Mouse (Mus musculus) left cerebral cortex, postnatal 10 days (tissue): ENCODE results near the gene Pnma5. TPM values are rescaled to one million over a fixed set of nuclear protein-coding genes. Genes with fewer than 3 reads are reported as not detected.
"Not testable (repeated sequence)": the region's sequence is repeated elsewhere in the genome, so short reads cannot be mapped to it uniquely, and the experiment has no call there.

Experiments used
- DNase-seq, 2 experiments: peaks; one replicate each; pipeline ENCODE4 v3.0.0; 2021 to 2022; ENCODE audit warnings: low spot score in 2 of 2, mixed read lengths in 1 of 2; ENCODE audit errors: extremely low spot score in 1 of 2
- intact Hi-C: fragments of 180-260 bp; cut with DNase I; formaldehyde crosslinking; loops from one replicate; pipeline ENCODE4 v1.15.1; 2025
- total RNA-seq, 2 experiments: library from RNA; stranded (reverse); gene quantifications; 2 replicates each; pipeline ENCODE4 v1.2.3; 2021

The Pnma5 gene
- under 1 TPM; 0.41 to 0.59 TPM for total RNA-seq

DNA sequence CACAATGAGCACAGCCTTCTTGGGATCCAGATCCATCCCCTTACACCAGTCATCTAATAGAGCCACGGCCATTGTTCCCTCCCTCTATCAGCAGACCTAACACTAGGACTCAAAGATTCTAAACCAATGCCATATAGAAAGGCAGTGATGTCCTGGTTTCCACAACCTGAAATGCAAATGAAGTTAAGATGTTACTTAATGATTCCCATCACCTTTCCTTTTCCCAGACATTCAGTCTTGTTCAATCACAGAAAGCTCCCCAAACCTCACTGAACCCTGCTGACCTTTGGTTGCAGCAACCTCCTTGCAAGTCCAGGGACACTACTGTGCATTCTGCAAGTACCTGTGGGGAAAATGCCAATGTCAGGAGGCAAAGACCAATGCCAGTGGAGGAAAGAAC is at the start of gene Pnma5:
Gene Pnma5 (minus strand): TSS at position 101 of the 400 bp plus-strand sequence.
- intact Hi-C loops: no loop called here
- no peak for DNase-seq

DNA sequence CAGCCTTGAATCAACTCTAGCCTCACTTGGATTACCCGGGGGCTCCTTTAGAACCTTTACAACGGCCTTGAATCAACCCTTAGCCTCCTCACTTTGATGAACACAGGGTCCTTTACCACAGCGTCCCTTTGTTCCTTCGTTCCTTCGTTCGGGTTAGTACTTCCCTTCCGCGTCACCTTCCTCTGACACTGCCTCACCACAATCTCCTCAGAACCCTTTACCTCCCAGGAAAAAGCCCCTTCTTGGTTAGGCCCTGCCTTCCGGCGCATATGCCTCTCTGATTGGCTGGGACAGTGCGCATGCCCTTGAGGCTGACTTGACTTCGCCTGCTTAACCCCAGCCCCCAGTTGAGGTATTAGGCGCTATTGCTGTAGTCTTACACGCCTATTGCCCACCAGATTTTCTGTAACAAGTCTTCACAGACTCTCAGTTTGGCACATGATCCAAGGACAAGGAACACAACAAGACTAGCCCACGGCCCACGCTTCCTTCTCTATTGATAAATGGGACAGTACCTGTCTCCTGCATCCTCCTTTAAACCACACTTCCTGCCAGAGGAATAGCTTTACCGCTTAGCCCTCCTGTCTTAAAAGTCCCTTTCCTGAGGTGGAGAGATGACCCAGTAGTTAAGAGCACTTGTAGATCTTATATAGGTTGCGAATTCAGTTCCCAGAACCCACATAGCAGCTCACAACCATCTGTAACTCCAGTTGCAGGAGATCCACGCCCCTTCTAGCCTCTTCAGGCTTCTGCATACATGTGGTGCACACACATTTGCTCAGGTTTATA is 45.6 kb upstream of the Pnma5 start, which contains the start of gene Xlr4a:
Gene Xlr4a (minus strand): TSS at position 212 of the 789 bp plus-strand sequence.
- intact Hi-C loops, DNase-seq: not testable (repeated sequence)

DNA sequence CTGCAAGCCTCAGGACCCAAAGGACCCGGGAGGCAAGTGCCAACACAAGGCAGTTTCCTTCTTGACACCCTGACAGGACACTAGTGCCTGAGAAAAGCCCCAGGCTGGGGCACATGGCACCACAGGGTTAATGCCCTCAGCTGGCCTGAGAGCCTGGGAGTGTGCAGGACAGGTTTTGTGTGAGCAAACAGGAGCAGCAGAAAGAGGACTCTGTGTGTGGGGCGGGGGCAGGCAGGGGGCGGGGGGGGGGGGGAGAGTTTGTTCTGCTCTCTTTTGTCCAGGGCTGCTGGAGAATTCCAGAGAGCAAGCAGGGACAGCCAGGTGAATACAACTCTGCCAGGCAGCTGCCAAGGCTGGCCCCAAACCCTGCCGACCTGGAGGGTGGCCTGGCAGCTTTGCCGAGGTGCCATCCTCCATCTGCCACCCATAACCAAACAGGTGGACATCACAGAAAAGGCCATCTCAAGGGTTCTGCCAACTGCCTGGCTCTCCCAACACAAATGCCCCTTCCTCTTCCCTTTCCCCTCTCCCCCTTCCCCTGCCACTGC is 29.9 kb upstream of the Pnma5 start:
- intact Hi-C loops: loop anchor here (10.0 kb wide), 2 partner anchors 368 to 418 kb away; partner anchors contain the start of genes Bgn and Trex2
- not testable (repeated sequence) for DNase-seq

DNA sequence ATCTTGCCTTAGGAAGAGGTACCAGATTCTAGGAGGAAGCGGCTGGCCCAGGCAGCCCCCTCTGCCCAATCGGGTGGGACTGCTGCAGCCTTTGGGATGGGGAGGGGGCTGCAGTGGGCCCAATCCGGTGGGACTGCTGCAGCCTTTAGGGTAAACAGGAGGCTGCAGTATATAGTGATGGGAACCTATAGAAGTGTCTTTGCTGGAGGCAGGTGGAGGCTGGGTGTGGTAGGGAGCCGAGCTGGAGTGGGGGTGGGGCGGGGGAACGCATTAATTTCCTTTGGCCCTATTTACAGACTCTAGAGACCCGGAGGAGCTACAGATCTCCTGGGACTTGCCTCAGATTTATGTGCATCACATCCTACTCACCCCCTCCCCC is 27.5 kb upstream of the Pnma5 start, which contains the start of gene Pnma3:
Gene Pnma3 (plus strand): TSS at position 373 of the 379 bp plus-strand sequence.
- DNase-seq: no peak
- intact Hi-C loops: loop anchor here (5.0 to 10.0 kb wide), 3 partner anchors 163 to 420 kb away; partner anchors contain the start of genes Bgn, F8a and Trex2

DNA sequence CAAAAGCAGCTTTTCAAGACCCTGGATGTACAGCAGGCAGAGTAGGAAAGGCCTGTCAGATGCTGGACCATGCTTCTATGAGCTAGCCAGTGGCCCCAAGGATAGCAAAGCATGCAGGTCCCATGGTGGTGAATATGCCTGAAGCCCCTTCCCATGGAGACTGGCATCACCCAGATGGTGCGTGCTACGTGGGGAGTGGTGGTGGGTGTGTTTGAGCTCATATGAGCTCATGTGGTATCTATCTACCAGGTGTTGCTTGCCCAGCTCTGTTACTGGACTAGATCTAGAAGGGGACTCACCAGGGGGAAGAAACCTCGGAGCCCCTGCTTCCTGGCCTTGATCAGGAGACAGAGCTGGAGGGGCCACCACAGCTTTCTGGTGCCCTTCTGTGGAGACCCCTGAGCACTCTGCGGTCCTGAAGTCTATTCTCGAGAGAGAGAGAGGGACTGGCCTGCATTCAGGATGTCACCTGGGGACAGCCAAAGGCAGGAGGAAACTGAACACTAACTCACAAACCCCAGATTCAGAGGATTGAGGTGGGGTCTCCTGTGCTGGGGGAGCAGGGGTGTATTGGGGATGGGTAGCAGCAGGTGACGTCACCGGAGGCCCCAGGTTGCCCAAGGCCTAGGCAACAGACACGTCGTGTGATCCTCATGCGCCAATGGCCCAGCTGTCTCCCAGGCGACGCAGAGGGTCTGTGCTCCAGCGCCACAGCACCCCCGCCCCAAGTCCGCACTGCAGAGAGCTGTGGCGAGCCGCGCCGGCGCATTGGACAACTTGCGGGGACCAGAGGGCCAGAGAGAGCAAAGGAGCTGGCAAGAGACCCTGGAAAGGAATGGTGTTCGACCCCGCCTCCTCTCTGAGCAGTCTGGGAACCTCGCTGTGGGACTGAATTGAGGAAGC is 26.9 kb upstream of the Pnma5 start:
- intact Hi-C loops: loop anchor here (5.0 to 10.0 kb wide), 3 partner anchors 164 to 421 kb away; partner anchors contain the start of genes Bgn, F8a and Trex2
- peak; percentile 27 to 61 for DNase-seq

DNA sequence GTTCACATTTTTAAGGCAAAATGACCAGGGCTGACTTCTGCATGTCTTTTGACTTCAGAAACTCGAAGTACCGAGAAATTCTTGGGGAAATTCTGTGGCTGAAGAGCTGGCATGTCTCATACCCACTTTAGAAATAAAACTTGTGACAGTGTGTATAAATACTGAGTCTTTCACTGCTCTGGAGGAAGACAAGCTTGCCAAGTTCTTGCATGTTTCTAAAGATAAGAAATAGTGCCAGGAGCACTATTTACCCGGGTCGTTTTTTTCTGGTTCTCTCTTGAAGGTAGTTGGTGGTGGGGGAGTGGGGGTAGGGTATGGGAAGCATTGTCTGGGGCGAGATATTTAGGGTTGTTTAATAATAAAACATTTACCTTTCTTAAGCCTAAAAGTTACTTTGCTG is 25.4 kb upstream of the Pnma5 start:
- intact Hi-C loops: loop anchor here (5.0 to 10.0 kb wide), 3 partner anchors 165 to 422 kb away; partner anchors contain the start of genes Bgn, F8a and Trex2
- no peak for DNase-seq

DNA sequence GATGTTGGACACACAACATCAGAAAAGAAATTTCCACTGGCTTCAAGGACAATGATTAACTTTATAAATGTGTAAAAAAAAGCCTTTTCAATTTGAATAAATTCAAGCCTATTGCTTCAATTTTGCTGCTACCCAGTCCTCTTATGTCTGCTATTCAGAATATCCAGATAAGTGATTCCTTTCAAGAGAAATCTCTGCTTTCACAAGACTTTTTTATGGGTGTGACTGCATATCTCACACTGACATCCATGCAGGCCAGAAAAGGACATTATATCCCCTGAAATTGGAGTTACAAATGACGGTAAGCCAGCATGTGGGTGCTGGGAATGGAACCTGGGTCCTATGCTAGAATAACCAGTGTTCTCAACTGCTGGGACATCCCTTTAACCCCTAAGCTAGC is 24.6 kb upstream of the Pnma5 start:
- intact Hi-C loops: loop anchor here (5.0 to 10.0 kb wide), 3 partner anchors 166 to 423 kb away; partner anchors contain the start of genes Bgn, F8a and Trex2

DNA sequence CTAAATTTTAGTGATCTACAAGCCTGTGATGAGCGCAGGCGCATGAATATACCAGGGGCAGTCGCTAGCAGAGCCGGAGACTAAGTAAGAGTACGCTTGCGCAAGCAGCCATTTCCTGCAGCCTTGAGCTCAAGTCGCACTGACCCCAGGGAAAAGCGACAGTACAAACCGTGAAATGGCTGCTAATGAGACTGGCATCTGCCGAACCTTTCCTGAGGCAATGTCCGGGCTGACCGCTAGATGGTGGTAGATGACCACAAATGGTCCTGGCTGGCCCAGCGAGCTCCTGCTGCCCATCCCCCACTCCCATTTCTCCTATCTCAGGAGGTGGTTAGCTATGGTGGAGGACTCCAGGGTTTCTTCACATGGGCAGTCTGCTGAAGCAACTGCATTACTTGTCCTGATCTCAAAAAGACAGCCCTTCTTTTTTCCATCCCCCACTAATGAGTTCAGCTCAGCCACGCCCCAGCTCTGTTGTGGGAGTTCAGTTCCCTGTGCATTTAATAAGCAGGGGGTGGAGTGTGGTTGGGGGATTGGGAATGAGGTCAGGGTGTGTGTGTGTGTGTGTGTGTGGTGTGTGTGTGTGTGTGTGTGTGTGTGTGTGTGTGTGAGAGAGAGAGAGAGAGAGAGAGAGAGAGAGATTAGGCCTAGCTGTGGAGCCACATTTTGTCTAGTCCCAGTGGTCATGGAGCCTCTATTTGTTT is 17.1 kb upstream of the Pnma5 start:
- intact Hi-C loops: no loop called here
- peak; percentile 91 to 92 for DNase-seq

More for the DNA sequence above, 24.6 kb upstream of the Pnma5 start:
- no peak for DNase-seq

DNA sequence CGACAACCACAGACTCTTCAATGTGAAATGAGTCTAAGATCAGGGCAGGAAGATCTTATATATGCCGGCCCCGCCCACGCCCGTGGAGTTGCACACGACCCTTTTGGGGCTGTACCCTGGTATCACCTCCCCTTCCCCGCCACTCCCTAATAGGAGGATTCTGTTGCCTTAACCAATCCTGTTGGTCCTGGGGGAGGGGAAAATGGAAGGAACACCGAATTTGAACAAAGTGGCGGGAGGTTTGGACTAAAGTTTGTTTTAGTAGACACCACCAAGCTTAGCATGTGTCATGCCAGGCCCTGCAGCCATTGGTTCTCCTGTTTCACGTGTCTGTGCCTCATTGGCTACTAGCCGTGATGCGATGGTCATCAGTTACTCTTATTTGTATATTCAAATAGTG is 2.8 kb upstream of the Pnma5 start:
- no peak for DNase-seq
- intact Hi-C loops: no loop called here

DNA sequence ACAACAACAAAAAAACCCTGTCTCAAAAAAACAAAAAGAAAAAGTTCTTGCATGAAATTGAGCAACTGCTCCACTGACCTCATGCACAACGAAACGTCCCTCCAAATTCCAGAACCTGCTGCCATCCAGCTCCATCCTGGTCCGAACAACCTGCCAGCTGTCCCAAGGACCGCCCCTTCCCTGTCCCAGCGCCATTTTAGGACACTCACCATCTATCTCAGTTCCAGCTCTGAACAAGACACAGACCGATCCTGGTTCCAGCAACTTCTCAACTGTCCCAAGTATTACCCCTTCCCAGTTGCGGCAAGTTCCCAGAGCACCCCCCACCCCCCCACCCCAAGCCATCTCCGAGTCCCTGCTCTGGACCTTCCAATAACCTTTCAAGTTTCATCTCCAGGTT is 1.9 kb upstream of the Pnma5 start:
- no peak for DNase-seq
- intact Hi-C loops: no loop called here

DNA sequence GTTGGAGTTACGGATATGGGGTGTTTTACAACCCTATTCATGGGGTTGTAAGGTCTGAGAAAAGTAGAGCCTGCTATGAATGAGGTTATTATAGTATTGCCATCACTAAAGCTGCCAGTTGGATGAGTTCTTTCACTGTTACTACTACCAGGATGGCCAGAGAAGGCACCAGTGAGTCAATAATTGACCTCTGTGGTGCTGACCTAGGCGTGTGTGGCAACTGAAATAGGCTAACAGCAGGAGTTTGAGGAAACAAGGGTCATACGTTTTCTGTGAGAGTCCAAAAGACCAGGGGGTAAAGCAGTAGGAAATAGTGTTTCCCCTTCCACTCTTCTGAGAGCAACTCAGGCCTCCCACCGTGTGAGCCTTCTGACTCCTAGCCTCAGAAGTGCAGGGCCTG is 24.1 kb downstream of the Pnma5 start:
- DNase-seq: no peak
- intact Hi-C loops: no loop called here

DNA sequence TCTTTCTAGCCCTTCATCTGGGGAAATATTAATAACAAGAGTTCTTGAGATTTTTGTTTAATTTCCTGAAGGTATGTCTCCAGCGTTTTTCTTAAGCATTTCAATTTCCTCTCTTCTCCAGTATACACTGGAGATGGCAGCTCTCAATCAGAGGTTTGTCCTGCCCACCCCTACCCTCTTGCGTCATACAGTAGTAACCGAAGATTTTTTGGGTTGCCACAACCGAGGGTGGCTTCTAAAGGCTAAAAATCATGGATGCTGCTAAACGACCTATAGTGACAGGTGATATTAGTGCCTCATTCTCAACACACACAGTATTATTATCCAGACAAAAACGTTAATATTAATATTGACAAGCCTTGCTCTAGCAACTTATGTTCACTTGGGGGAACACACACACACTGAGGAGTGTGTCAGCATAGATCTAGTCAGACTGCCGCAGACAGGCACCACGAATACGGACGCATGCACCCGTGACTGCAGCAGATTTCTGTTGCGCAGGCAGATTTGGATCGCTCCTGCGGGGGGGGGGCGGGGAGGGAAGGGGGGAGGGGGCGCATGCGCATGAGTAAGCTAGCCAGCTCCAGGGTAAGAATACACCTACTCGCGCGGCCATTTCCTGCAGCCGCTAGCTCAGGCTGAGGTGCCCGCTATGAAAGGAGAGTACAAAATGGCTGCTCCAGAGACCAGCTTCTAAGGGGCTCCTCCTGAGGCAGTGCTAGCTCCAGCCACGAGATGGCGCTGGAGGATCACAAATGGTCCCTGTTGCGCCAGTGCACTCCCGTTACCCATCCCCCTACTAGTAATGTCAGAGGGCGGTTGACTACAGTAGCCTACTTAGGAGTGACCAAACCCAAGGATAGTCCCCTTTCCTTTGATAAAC is 29.1 kb downstream of the Pnma5 start:
- peak; percentile 89 to 91 for DNase-seq
- intact Hi-C loops: no loop called here

DNA sequence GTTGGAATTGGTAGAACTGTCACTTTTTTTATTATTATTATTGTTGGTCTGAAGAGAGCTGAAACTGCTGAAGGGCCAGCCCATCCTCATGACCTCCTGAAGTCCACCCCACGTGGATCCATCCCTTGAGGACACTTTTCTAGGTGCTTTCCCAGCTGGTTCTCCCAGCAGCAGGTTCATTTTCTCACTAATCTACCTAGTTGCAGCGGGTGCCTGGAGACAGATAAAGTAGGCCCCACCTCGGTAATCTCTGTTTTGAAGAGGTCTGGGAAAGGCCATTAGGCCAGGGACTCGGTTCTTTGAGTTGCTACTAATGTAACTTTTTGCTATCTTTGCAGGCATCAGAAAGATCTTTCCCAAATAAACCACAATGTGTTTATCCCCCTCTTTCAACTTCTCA is 31.2 kb downstream of the Pnma5 start:
- no peak for DNase-seq
- intact Hi-C loops: no loop called here

DNA sequence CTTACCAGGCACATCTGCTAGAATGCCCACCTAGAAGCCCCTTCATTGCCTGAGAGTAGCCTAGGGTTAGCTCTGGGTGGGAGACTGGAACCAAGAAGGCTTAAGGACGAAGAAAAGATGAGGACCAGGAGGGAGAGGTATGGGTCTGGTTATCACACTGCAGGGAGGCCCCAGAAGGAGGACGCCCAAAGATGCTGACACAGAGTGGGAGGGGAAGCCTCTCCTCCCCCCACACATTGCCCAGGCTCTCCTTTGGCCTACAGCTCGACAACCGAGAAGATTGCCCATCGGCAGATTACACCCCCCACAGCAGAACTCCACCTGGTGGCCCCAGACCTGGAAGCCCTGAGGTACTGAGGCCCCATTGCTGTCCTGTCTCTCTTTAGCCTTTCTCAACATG is 33.8 kb downstream of the Pnma5 start:
- DNase-seq: no peak
- intact Hi-C loops: no loop called here

DNA sequence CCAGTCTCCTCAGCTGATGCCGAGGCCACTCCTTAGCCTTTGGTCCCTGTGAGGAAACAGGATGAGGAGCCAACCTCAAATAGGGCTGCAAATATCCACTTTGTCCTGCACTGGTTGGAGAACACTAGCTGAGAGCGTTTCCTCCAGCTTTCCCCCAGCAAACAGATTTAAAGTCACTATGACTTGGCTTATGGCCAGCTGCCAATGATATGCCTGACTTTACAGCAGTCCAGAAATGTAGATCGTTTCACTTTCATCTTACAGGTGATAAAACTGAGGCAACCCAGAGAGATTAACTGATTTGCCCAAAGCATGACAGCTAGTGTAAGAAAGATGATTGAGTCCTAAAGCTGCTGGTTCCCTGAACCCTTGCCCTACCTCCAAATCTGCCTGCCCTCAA is 41.4 kb downstream of the Pnma5 start:
- no peak for DNase-seq
- intact Hi-C loops: no loop called here

DNA sequence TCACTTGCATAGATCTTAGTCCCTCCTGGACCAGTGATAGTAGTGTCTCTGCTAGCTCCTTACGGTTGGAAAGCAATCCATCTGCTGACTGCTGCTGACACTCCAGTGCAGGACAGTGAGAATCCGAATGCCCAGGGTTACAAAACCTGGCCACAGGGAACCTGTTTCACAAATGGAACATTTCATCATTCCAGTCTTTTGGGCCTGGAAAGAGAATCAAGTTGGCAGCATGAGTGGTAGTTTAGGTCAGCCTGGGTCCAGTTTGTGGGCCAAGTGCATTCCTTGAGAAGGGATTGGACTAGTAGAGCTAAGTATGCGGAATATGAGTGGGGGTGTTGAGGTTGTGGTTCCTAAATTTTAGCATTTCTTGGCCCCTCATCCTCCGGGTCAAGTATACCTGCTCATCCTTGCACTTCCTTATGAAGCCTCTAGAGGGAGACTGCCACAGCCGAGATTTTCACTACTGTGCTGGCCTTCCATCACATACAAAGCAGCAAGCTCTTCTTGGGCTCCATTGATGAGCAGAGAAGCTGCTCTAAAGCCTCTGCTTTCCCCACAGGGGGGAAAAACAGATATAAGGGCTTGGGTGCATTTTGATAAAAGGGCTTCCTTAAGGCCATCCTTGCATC is 44.5 kb downstream of the Pnma5 start:
- intact Hi-C loops: no loop called here
- DNase-seq: no peak

DNA sequence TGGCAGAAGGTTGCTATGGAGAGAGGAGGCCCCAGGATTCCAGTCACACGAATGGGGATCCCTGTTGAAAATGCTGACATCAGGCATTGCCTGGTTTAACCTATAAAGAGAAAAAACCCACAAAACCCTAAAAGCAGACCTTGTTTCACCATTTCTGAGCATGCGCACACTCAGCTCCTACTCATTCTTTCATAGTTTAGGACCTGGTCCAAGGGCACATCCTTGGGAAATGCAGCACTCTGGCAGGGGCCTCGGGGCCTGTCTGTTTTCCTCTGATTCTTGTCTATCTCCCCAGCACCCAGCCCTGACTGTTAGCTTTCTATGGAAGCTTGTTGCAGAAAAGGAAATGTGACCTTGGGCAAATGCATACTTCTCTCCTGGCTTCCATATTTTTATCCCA is 46.3 kb downstream of the Pnma5 start:
- DNase-seq: no peak
- intact Hi-C loops: no loop called here
